Mouse (Mus musculus) heart, embryonic 16.5 days (tissue): ENCODE data around the gene Nudt2. TPM values are rescaled to one million over a fixed set of nuclear protein-coding genes. Genes with fewer than 3 reads are reported as not detected.

Experiments
- ATAC-seq: fragments of 200-750 bp; cut with Nextera tagmentation; replicated peaks from 2 replicates; pipeline ENCODE4 v1.8.0; 2017; ENCODE audit warnings: moderate number of reproducible peaks; ENCODE audit not compliant: insufficient read depth, low FRiP score; ENCODE audit errors: extremely low read depth
- H3K27ac ChIP-seq: fragments of 300-500 bp; sonication (generic); 2 replicates; pipeline ENCODE4 v1.5.1; 2014; ENCODE audit warnings: mild to moderate bottlenecking, low read length, control low read depth, moderate library complexity
- H3K27me3 ChIP-seq: fragments of 300-500 bp; sonication (generic); 2 replicates; pipeline ENCODE4 v1.6.1; 2014; ENCODE audit warnings: low read length, mixed read lengths; ENCODE audit not compliant: control insufficient read depth, insufficient read depth
- H3K36me3 ChIP-seq: fragments of 300-500 bp; sonication (generic); 2 replicates; pipeline ENCODE4 v1.6.1; 2014; ENCODE audit not compliant: control insufficient read depth, insufficient read depth
- H3K4me1 ChIP-seq: fragments of 300-500 bp; sonication (generic); 2 replicates; pipeline ENCODE4 v1.6.1; 2014; ENCODE audit warnings: low read length, mixed read lengths; ENCODE audit not compliant: control insufficient read depth, insufficient read depth
- H3K4me2 ChIP-seq: fragments of 300-500 bp; sonication (generic); 2 replicates; pipeline ENCODE4 v1.6.1; 2014; ENCODE audit warnings: low read depth, mild to moderate bottlenecking, control low read depth, low read length
- H3K4me3 ChIP-seq: fragments of 300-500 bp; sonication (generic); 2 replicates; pipeline ENCODE4 v1.5.1; 2014; ENCODE audit warnings: mild to moderate bottlenecking, control low read depth, low read length
- H3K9ac ChIP-seq: fragments of 300-500 bp; sonication (generic); 2 replicates; pipeline ENCODE4 v1.6.1; 2014; ENCODE audit warnings: low read length, control low read depth
- H3K9me3 ChIP-seq: fragments of 300-500 bp; sonication (generic); replicated peaks from 2 replicates; pipeline ENCODE4 v1.6.1; 2016; ENCODE audit warnings: low read length; ENCODE audit not compliant: control insufficient read depth
- WGBS: fragments of 180-500 bp; shearing (Covaris S2); extraction: QIAGEN DNeasy Blood & Tissue Kit; methylation state at CpG from one replicate; pipeline ENCODE4 v1.1.7; 2014; 5-methylcytosine and 5-hydroxymethylcytosine counted together
- polyA plus RNA-seq: library from polyadenylated mRNA; unstranded; fragments of >200 nt; fragmentation: Nextera tagmentation; extraction: Ambion mirVana; gene quantifications from 2 replicates; pipeline ENCODE4 v1.2.1, GENCODE M21; 2015

Gene Nudt2
- polyA plus RNA-seq, 1 experiment from 2014 or later, result 41.7 TPM

- Histone ChIP-seq H3K9ac (no peak overlapping the region), H3K4me2 (no peak overlapping the region), H3K27me3 (no peaks in the 10 kb centered on the region), H3K4me3 (no peak overlapping the region), H3K36me3 (no peaks in the 10 kb centered on the region), H3K9me3 (no peaks in the 10 kb centered on the region), H3K4me1 (peaks cover 16% of the 10 kb centered on the region), H3K27ac (no peak overlapping the region)
- 53% methylated on average over 17 of the region's 17 CpGs for WGBS
- no peak for ATAC-seq
Observed at GRCm38 (mm10) chr4:41468396-41469080, 3.6 kb downstream of the Nudt2 start.

- Histone ChIP-seq H3K27ac (no peak overlapping the region), H3K4me3 (no peak overlapping the region), H3K9ac (no peak overlapping the region), H3K9me3 (no peaks in the 10 kb centered on the region), H3K27me3 (no peaks in the 10 kb centered on the region), H3K4me1 (peaks cover 11% of the 10 kb centered on the region), H3K4me2 (no peak overlapping the region), H3K36me3 (no peaks in the 10 kb centered on the region)
- WGBS, result 77% methylated on average over 10 of the region's 10 CpGs
- ATAC-seq, result no peak
Observed at GRCm38 (mm10) chr4:41469199-41469598, 4.2 kb downstream of the Nudt2 start.

GRCm38 (mm10) chr4:41470051-41470683 is 5.2 kb downstream of the Nudt2 start:
- Histone ChIP-seq H3K9me3 (no peaks in the 10 kb centered on the region), H3K36me3 (no peaks in the 10 kb centered on the region), H3K9ac (no peak overlapping the region), H3K27me3 (no peaks in the 10 kb centered on the region), H3K4me1 (peaks cover 11% of the 10 kb centered on the region), H3K4me2 (no peak overlapping the region), H3K27ac (no peak overlapping the region), H3K4me3 (no peak overlapping the region)
- 57% methylated on average over 7 of the region's 7 CpGs for WGBS
- no peak for ATAC-seq

- Histone ChIP-seq H3K9ac (no peak overlapping the region), H3K9me3 (no peaks in the 10 kb centered on the region), H3K4me1 (peaks cover 8% of the 10 kb centered on the region; the same call in 1 of the 2 replicates), H3K4me3 (no peak overlapping the region), H3K27me3 (no peaks in the 10 kb centered on the region), H3K27ac (no peak overlapping the region), H3K36me3 (no peaks in the 10 kb centered on the region), H3K4me2 (no peak overlapping the region)
- ATAC-seq, result no peak
- WGBS, result 53% methylated on average over 5 of the region's 5 CpGs
Observed at GRCm38 (mm10) chr4:41470684-41471383, 5.9 kb downstream of the Nudt2 start.

- Histone ChIP-seq H3K9ac (no peak overlapping the region), H3K4me1 (peaks cover 8% of the 10 kb centered on the region; the same call in 1 of the 2 replicates), H3K36me3 (no peaks in the 10 kb centered on the region), H3K27me3 (no peaks in the 10 kb centered on the region), H3K4me3 (no peak overlapping the region), H3K9me3 (no peaks in the 10 kb centered on the region), H3K27ac (no peak overlapping the region), H3K4me2 (no peak overlapping the region)
- WGBS, result 71% methylated on average over 1 of the region's 1 CpGs
- no peak for ATAC-seq
Observed at GRCm38 (mm10) chr4:41471384-41471689, 6.4 kb downstream of the Nudt2 start.

GRCm38 (mm10) chr4:41477648-41478160 is 12.8 kb downstream of the Nudt2 start:
- H3K27ac ChIP-seq, result no peak overlapping the region
- H3K4me2 ChIP-seq, result no peak overlapping the region
- ATAC-seq, result no peak
- H3K4me3 ChIP-seq, result no peak overlapping the region
- WGBS, result 80% methylated on average over 9 of the region's 9 CpGs
- no peak overlapping the region for H3K9ac ChIP-seq
- no peaks in the 10 kb centered on the region for H3K9me3 ChIP-seq
- peaks cover 3% of the 10 kb centered on the region; the same call in 1 of the 2 replicates for H3K36me3 ChIP-seq
- no peaks in the 10 kb centered on the region for H3K27me3 ChIP-seq
- H3K4me1 ChIP-seq, result peaks cover 7% of the 10 kb centered on the region; the same call in 1 of the 2 replicates

GRCm38 (mm10) chr4:41478751-41479455 is 14.0 kb downstream of the Nudt2 start:
- Histone ChIP-seq H3K9me3 (no peaks in the 10 kb centered on the region), H3K4me3 (no peak overlapping the region), H3K4me2 (no peak overlapping the region), H3K4me1 (peaks cover 7% of the 10 kb centered on the region; the same call in 1 of the 2 replicates), H3K27me3 (no peaks in the 10 kb centered on the region), H3K9ac (no peak overlapping the region), H3K36me3 (peaks cover 3% of the 10 kb centered on the region; the same call in 1 of the 2 replicates), H3K27ac (peak overlapping the region; percentile 15; the same call in 1 of the 2 replicates)
- 61% methylated on average over 4 of the region's 4 CpGs for WGBS
- ATAC-seq, result no peak

- H3K36me3 ChIP-seq, result peaks cover 3% of the 10 kb centered on the region; the same call in 1 of the 2 replicates
- 68% methylated on average over 1 of the region's 1 CpGs for WGBS
- 0 out of 2 replicates have a peak, but pooled peaks have one; percentile 38 for ATAC-seq
Observed at GRCm38 (mm10) chr4:41479456-41479804, 14.5 kb downstream of the Nudt2 start.

More at GRCm38 (mm10) chr4:41479456-41479804, 14.5 kb downstream of the Nudt2 start:
- Histone ChIP-seq H3K4me2 (no peak overlapping the region), H3K4me3 (no peak overlapping the region), H3K9ac (no peak overlapping the region), H3K27ac (no peak overlapping the region), H3K9me3 (no peaks in the 10 kb centered on the region), H3K27me3 (no peaks in the 10 kb centered on the region), H3K4me1 (peaks cover 7% of the 10 kb centered on the region; the same call in 1 of the 2 replicates)
